Mouse (Mus musculus) gastrocnemius, adult 18-20 months (tissue): ENCODE results near the gene Klhl15. TPM values are rescaled to one million over a fixed set of nuclear protein-coding genes. Genes with fewer than 3 reads are reported as not detected.
A peak's percentile ranks its signal among the peaks of the same experiment; 100 is the strongest.
"Not testable (repeated sequence)": the region's sequence is repeated elsewhere in the genome, so short reads cannot be mapped to it uniquely, and the experiment has no call there.

Experiments
- DNase-seq: peaks from one replicate; pipeline ENCODE4 v3.0.0; 2021; ENCODE audit warnings: low spot score
- long read RNA-seq, 2 experiments: library from polyadenylated mRNA; stranded (forward); transcript quantifications; one replicate each; pipeline ENCODE4 v2.0.0; 2021
- microRNA-seq: library from miRNA; unstranded; fragments of <30 nt; microRNA quantifications from one replicate; pipeline ENCODE4 v1.2.0, GENCODE M21; 2021
- total RNA-seq, 2 experiments: library from RNA; stranded (reverse); gene quantifications; 2 replicates each; pipeline ENCODE4 v1.2.3; 2021

Klhl15 gene
- 1 to 10 TPM; 5.7 to 6.1 TPM for total RNA-seq
- long read RNA-seq, experiment 1, partial matches to known transcripts = 0 of 2 reads
- long read RNA-seq, experiment 1, other reads (novel, unspliced or antisense) = 1 of 2 reads
- long read RNA-seq, experiment 2, partial matches to known transcripts = 1 of 1 reads
- long read RNA-seq, experiment 2, other reads (novel, unspliced or antisense) = 0 of 1 reads

- DNase-seq = peak; percentile 68
Measured at GRCm38 (mm10) chrX:94234532-94235189, at the start of gene Klhl15. Gene Klhl15, plus strand, starts transcription at chrX:94234599.

- DNase-seq = no peak
Measured at GRCm38 (mm10) chrX:94185156-94185555, 49.2 kb upstream of the Klhl15 start.

- DNase-seq = not testable (repeated sequence)
Measured at GRCm38 (mm10) chrX:94193901-94194300, 40.5 kb upstream of the Klhl15 start.

DNA sequence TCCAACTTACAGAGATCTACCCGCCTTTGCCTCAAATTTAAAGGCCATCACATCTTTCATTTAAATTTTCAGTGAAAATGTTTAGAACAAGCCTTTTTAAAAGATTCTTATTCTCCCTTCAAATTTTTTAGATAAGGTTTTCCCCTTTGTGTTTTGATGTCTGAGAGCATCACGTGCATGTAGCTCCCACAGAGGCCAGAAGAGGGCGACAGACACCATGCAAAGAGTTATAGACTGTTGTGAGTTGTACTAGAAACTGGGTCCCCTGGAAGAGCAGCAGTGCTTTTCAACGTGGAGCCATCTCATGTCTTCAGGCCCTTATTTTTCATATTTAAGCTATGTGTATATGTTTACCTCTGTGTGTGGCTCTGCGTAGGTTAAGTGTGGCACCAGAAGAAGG, 36.6 kb upstream of the Klhl15 start:
- no peak for DNase-seq

GRCm38 (mm10) chrX:94212264-94212596, 22.2 kb upstream of the Klhl15 start:
- DNase-seq = no peak

DNA sequence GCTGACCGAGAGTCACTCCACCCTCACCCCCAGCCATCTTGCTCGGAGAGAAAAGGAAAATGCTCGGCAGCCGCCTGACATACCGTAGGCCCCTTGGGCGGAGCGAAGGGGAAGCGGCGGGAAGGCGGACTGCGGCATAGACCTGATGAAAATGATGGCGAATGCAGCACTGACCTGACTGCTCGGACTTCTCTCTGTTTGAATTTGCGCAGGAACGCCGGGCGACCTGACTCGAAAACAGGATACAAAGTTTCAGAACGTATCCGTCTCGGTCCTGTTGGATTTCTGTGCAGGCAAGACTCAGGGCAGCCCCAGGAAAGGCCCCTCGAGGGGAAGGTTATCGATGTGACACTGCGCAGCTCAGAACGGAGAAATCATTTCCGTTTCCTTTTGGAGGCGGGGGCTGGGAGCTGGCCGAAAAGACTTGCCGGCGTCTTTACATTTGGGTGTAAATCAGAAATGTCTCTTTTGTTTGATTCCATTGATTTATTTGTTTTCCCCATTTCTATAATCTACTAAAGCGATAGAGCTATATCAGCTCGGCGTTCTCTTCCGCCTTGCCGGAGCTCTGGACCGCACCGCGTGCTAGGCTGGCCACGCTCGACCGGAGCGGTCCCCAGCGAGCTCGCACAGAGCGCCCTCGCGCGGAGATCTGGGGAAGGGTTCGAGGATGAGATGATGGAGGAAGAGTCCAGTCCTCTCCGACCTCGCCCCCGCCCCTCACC, 21.6 kb upstream of the Klhl15 start, which contains the start of gene Eif2s3x:
Gene Eif2s3x, minus strand, starts transcription at position 266 of the 725 bp plus-strand sequence.
- DNase-seq = peak; percentile 84

- DNase-seq = no peak
Measured at GRCm38 (mm10) chrX:94213384-94213783, 21.0 kb upstream of the Klhl15 start.

- DNase-seq = no peak
Measured at GRCm38 (mm10) chrX:94233432-94233831, 967 bp upstream of the Klhl15 start.

DNA sequence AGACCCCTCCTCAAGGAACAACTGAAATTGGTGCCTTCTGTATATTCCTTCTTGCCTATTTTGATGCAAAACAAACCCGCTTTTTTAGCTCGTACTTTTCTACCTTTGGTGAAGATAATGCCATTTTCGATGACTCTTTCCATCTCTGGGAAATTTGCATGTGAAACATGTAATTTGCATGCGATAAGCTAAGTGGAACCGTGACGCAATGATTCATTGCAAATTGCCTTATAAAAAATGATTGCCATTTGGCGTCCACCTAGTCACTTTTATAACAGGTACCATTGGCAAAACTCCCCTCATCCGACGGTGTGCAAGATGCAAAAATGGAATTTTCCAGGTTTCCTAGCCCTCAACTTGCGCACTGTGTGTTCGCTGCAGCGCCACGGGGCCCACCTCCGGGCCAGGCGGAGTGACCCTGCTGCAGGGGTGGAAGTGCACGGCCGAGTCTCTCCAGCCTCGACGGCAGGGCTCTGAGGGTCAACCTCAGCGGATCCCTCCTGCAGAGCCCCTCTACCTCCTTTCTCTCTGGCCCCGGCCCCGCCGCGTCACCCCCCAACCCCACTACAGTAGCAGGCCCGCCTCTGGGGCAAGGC, 365 bp upstream of the Klhl15 start:
- DNase-seq = no peak

GRCm38 (mm10) chrX:94235190-94235555, 774 bp downstream of the Klhl15 start:
- DNase-seq = no peak

DNA sequence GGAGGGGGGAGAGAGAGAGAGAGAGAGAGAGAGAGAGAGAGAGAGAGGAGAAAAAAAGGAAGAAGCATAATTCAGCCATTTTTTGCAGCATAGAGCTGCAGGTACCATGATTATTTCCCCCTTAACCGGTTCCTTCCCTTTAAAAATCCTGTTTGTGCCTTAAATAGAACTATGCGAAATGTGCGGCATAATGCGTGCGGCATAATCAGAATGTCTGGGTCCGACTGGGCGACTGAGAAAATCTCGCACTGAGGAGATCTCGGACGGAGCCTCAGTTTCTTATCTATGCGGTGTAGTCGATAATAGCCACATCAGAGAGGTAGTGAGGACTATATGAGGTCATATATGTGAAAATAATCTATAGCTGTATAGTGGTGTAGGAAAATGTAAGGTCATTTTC, 1.2 kb downstream of the Klhl15 start:
- DNase-seq = no peak

DNA sequence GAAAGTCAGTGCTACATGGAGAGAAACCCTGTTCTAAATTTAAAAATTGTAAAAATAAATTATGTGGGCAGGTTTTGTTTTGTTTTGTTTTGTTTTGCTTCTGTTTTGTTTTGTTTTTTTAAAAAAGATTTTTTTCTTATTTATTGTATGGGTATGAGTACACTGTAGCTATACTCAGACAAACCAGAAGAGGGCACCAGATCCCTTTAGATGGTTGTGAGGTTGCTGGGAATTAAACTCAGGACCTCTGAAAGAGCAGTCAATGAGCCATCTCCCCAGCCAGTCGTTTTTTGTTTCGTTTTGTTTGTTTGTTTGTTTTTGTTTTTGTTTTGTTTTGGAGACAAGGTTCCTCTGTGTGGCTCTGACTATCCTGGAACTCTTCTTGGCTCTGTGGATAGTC, 54.5 kb downstream of the Klhl15 start:
- DNase-seq = peak; percentile 34

DNA sequence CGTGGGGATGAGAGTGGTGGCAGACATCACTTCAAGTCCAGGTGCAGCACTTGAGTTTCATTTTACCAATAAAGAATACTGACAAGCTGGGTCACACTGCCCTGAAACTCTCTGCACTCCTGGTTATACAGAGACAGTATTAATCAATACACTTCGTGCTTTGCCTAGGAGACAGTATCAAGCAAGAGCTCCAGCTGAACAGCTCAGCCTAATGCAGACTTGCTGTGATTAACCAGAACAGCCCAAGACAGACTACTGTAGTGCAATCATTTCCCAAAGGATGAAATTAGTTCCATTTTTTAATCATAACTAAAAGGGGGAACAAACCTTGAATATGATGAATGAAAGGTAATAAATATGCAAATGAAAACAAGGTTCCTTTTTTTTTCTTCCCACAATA, 68.5 kb downstream of the Klhl15 start:
- no peak for DNase-seq

- no peak for DNase-seq
Measured at GRCm38 (mm10) chrX:94321036-94321902, 86.9 kb downstream of the Klhl15 start.

Small RNA genes lying within 50 kb of the gene (microRNA-seq; reads per million reads assigned to microRNA genes)
- not detected for gene Mir7673

Other genes starting within 250 kb of the Klhl15 start
- gene Zfx, start 110.9 kb upstream of the Klhl15 start, total RNA-seq = 10 to 100 TPM; 15.2 to 17.0 TPM
- 100 to 1,000 TPM in 1 of 2 experiments, 10 to 100 TPM in 1; 77.2 to 102 TPM for gene Eif2s3x, start 21.7 kb upstream of the Klhl15 start, total RNA-seq
- not detected for gene Fam90a1b, start 132.2 kb downstream of the Klhl15 start, total RNA-seq
- gene Apoo, start 132.5 kb downstream of the Klhl15 start, total RNA-seq = 100 to 1,000 TPM; 163 to 189 TPM